Mouse (Mus musculus) E14TG2a.4 (cell line): Measurements from ENCODE around the gene Vps13d.

Experiments
- CTCF ChIP-seq: conservative IDR thresholded peaks from 2 replicates; pipeline ENCODE4 v1.5.1; 2014; ENCODE audit warnings: low read length
- NANOG ChIP-seq: IDR thresholded peaks from 2 replicates; pipeline ENCODE4 v1.6.1; 2014; ENCODE audit warnings: borderline replicate concordance, low read length, mixed read lengths

DNA sequence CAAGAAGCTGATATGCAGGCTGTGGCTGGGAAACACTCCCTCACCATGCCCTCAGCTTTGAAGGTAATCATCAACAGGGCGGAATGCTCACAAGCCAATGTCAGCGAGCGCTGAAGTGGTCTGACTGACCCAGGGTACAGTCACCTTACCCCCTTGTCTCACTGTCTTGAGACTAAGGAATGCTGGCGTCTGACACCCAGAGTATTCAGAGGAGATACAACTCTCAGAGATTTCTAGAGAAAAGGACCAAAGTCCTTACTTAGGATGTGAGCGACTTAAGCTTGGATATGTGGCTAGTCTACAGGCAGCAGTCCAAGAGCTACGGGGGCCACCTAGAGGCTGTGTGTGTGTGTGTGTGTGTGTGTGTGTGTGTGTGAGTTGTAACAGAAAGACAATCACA, 170.9 kb downstream of the Vps13d start:
- no peak for TF ChIP-seq CTCF
- no peak for TF ChIP-seq NANOG
